Mouse (Mus musculus) ES-E14 (cell line): ENCODE measurements at regions not wholly inside any gene's neighbourhood (a gene's known extent, or its start where the extent isn't known, plus 50 kb on each side); places are given as distances from the start of the nearest gene placed in this dataset.

ENCODE experiments used
- HCFC1 ChIP-seq: IDR thresholded peaks from 2 replicates; pipeline ENCODE4 v1.6.1; 2012; ENCODE audit warnings: low read length, inconsistent platforms, borderline replicate concordance; ENCODE audit not compliant: insufficient read depth
- MAFK ChIP-seq: IDR thresholded peaks from 2 replicates; pipeline ENCODE4 v1.6.1; 2014; ENCODE audit warnings: mild to moderate bottlenecking, low read depth, low read length, inconsistent platforms; ENCODE audit not compliant: insufficient read depth
- ZC3H11A ChIP-seq: IDR thresholded peaks from 2 replicates; pipeline ENCODE4 v1.6.1; 2012; ENCODE audit warnings: low read depth, mild to moderate bottlenecking, inconsistent platforms, low read length, borderline replicate concordance
- ZNF384 ChIP-seq: IDR thresholded peaks from 2 replicates; pipeline ENCODE4 v1.6.1; 2012; ENCODE audit warnings: low read depth, low read length, inconsistent platforms

GRCm38 (mm10) chr8:26829313-26829712, 147.8 kb upstream of the Zfp703 start:
- TF ChIP-seq ZNF384 (no peak), ZC3H11A (no peak), HCFC1 (no peak), MAFK (no peak)
